ENCODE assay signal across 8 mouse cellular contexts in genomic region chr15:100600047-100600695, GRCm38 (mm10). TPM values are rescaled to one million over a fixed set of nuclear protein-coding genes. Genes with fewer than 3 reads are reported as not detected.
A peak's percentile ranks its signal among the peaks of the same experiment; 100 is the strongest.
DNase-seq lines count a peak whose midpoint lies in the region; ATAC-seq lines count a peak whose summit lies in the region.

No protein-coding gene starts in this region.

- H3K4me1 ChIP-seq in embryonic facial prominence, embryonic 15.5 days, result peaks cover 24% of the 10 kb centered on the region
- peaks cover 11% of the 10 kb centered on the region for H3K4me1 ChIP-seq in heart, embryonic 11.5 days (ENCODE audit: control insufficient read depth, insufficient read depth, low read length)
- H3K4me1 ChIP-seq in kidney, embryonic 15.5 days, result peaks cover 47% of the 10 kb centered on the region
- H3K4me1 ChIP-seq in liver, embryonic 13.5 days (replicated peaks), result peaks cover 35% of the 10 kb centered on the region

- 2% methylated on average over 32 of the region's 35 CpGs for WGBS in embryonic facial prominence, embryonic 15.5 days
- under 1% methylated on average over 26 of the region's 35 CpGs for WGBS in heart, embryonic 11.5 days (ENCODE audit: insufficient replicate concordance)
- WGBS in kidney, embryonic 15.5 days, result 2% methylated on average over 34 of the region's 35 CpGs
- WGBS in liver, embryonic 13.5 days (ENCODE audit: insufficient replicate concordance), result 2% methylated on average over 35 of the region's 35 CpGs

- H3K9ac ChIP-seq in embryonic facial prominence, embryonic 15.5 days, result peak overlapping the region; percentile 71
- H3K9ac ChIP-seq in heart, embryonic 11.5 days (ENCODE audit: low read depth, low read length), result peak overlapping the region; percentile 85
- H3K9ac ChIP-seq in kidney, embryonic 15.5 days, result peak overlapping the region; percentile 70
- H3K9ac ChIP-seq in liver, embryonic 13.5 days, result peak overlapping the region; percentile 62

- peak overlapping the region; percentile 97 for H3K4me2 ChIP-seq in embryonic facial prominence, embryonic 15.5 days (replicated peaks)
- peak overlapping the region; percentile 98 for H3K4me2 ChIP-seq in heart, embryonic 11.5 days
- H3K4me2 ChIP-seq in kidney, embryonic 15.5 days, result peak overlapping the region; percentile 98
- H3K4me2 ChIP-seq in liver, embryonic 13.5 days, result peak overlapping the region; percentile 86

- no peaks in the 10 kb centered on the region for H3K36me3 ChIP-seq in embryonic facial prominence, embryonic 15.5 days
- no peaks in the 10 kb centered on the region for H3K36me3 ChIP-seq in heart, embryonic 11.5 days (ENCODE audit: control insufficient read depth, insufficient read depth, low read length)
- H3K36me3 ChIP-seq in kidney, embryonic 15.5 days, result no peaks in the 10 kb centered on the region
- no peaks in the 10 kb centered on the region for H3K36me3 ChIP-seq in liver, embryonic 13.5 days
- H3K36me3 ChIP-seq in splenic B cell, adult 2 months (ENCODE audit: control insufficient read depth, insufficient read depth, low read length, poor library complexity, severe bottlenecking), result no peaks in the 10 kb centered on the region

- ATAC-seq in embryonic facial prominence, embryonic 15.5 days (ENCODE audit: insufficient number of reproducible peaks, low FRiP score, low TSS enrichment, low read depth), result peak; percentile 64; the same call in 1 of the 2 replicates
- ATAC-seq in heart, embryonic 11.5 days (replicated peaks; ENCODE audit: insufficient number of reproducible peaks, low FRiP score, low TSS enrichment), result peak; percentile 43
- ATAC-seq in kidney, embryonic 15.5 days (replicated peaks; ENCODE audit: low FRiP score), result peak; percentile 65
- no peak for ATAC-seq in liver, embryonic 13.5 days (ENCODE audit: low read depth)

- peak overlapping the region; percentile 79 for H3K4me3 ChIP-seq in embryonic facial prominence, embryonic 15.5 days (replicated peaks)
- peak overlapping the region; percentile 76 for H3K4me3 ChIP-seq in heart, embryonic 11.5 days (ENCODE audit: low read depth, low read length)
- peak overlapping the region; percentile 69 for H3K4me3 ChIP-seq in kidney, embryonic 15.5 days (replicated peaks)
- peak overlapping the region; percentile 65 for H3K4me3 ChIP-seq in liver, embryonic 13.5 days (replicated peaks)

- H3K27ac ChIP-seq in embryonic facial prominence, embryonic 15.5 days (replicated peaks), result peak overlapping the region; percentile 56
- H3K27ac ChIP-seq in heart, embryonic 11.5 days (ENCODE audit: low read depth, low read length), result no peak overlapping the region
- H3K27ac ChIP-seq in kidney, embryonic 15.5 days, result peak overlapping the region; percentile 80
- H3K27ac ChIP-seq in liver, embryonic 13.5 days, result no peak overlapping the region

- peaks cover 9% of the 10 kb centered on the region for H3K27me3 ChIP-seq in embryonic facial prominence, embryonic 15.5 days
- peaks cover 31% of the 10 kb centered on the region for H3K27me3 ChIP-seq in heart, embryonic 11.5 days (ENCODE audit: control insufficient read depth, insufficient read depth, low read length)
- H3K27me3 ChIP-seq in kidney, embryonic 15.5 days, result peaks cover 18% of the 10 kb centered on the region
- peaks cover 80% of the 10 kb centered on the region for H3K27me3 ChIP-seq in liver, embryonic 13.5 days
- no peaks in the 10 kb centered on the region for H3K27me3 ChIP-seq in splenic B cell, adult 2 months (ENCODE audit: control insufficient read depth, insufficient read depth, low read length, poor library complexity, severe bottlenecking)

- no peaks in the 10 kb centered on the region for H3K9me3 ChIP-seq in embryonic facial prominence, embryonic 15.5 days (replicated peaks)
- H3K9me3 ChIP-seq in heart, embryonic 11.5 days (replicated peaks; ENCODE audit: control insufficient read depth, low read length), result no peaks in the 10 kb centered on the region
- H3K9me3 ChIP-seq in kidney, embryonic 15.5 days (replicated peaks), result no peaks in the 10 kb centered on the region
- H3K9me3 ChIP-seq in liver, embryonic 13.5 days (replicated peaks), result no peaks in the 10 kb centered on the region

- peak; percentile 70 for DNase-seq in 3134 (ENCODE audit: extremely low read depth, insufficient read length, low spot score)
- DNase-seq in adrenal gland, postnatal 10 days, result peak; percentile 83
- DNase-seq in liver, embryonic 13.5 days, result peak; percentile 29
- DNase-seq in natural killer cell, adult 2 months (ENCODE audit: low spot score in 2 of 2), result peak; percentile 73 to 81
- DNase-seq in splenic B cell, adult 2 months (ENCODE audit: low read depth, low spot score), result peak; percentile 86

RNA-seq across cellular contexts. Expression of gene Pou6f1, which starts 0.4 kb away (rescaled TPM):
- 10 to 100 TPM; 22.0 to 29.0 TPM for total RNA-seq in adrenal gland, postnatal 10 days (2021)
- polyA plus RNA-seq in embryonic facial prominence, embryonic 15.5 days (2015; fragmentation: Nextera tagmentation; extraction: Ambion mirVana), result 12.3 and 13.8 TPM in 2 replicates
- polyA plus RNA-seq in heart, embryonic 11.5 days (2014; fragmentation: Nextera tagmentation; extraction: Ambion mirVana), result 2.3 and 3.1 TPM in 2 replicates
- polyA plus RNA-seq in kidney, embryonic 15.5 days (2015; fragmentation: Nextera tagmentation; extraction: Ambion mirVana), result 8.4 and 9.1 TPM in 2 replicates
- 0.10 and 0.23 TPM in 2 replicates for polyA plus RNA-seq in liver, embryonic 13.5 days (2015; fragmentation: Nextera tagmentation; extraction: Ambion mirVana)

RNA-seq across cellular contexts. Expression of gene Dazap2, which starts 15.0 kb away (rescaled TPM):
- 100 to 1,000 TPM; 171 to 182 TPM for total RNA-seq in adrenal gland, postnatal 10 days (2021)
- polyA plus RNA-seq in embryonic facial prominence, embryonic 15.5 days (2015; fragmentation: Nextera tagmentation; extraction: Ambion mirVana), result 179 and 203 TPM in 2 replicates
- polyA plus RNA-seq in heart, embryonic 11.5 days (2014; fragmentation: Nextera tagmentation; extraction: Ambion mirVana), result 219 and 233 TPM in 2 replicates
- 237 and 241 TPM in 2 replicates for polyA plus RNA-seq in kidney, embryonic 15.5 days (2015; fragmentation: Nextera tagmentation; extraction: Ambion mirVana)
- 141 and 173 TPM in 2 replicates for polyA plus RNA-seq in liver, embryonic 13.5 days (2015; fragmentation: Nextera tagmentation; extraction: Ambion mirVana)

RNA-seq across cellular contexts. Expression of gene Smagp, which starts 36.6 kb away (rescaled TPM):
- 10 to 100 TPM; 29.6 to 41.6 TPM for total RNA-seq in adrenal gland, postnatal 10 days (2021)
- polyA plus RNA-seq in embryonic facial prominence, embryonic 15.5 days (2015; fragmentation: Nextera tagmentation; extraction: Ambion mirVana), result 25.7 and 28.5 TPM in 2 replicates
- polyA plus RNA-seq in heart, embryonic 11.5 days (2014; fragmentation: Nextera tagmentation; extraction: Ambion mirVana), result 12.2 and 15.3 TPM in 2 replicates
- polyA plus RNA-seq in kidney, embryonic 15.5 days (2015; fragmentation: Nextera tagmentation; extraction: Ambion mirVana), result 30.0 and 33.1 TPM in 2 replicates
- 7.7 and 7.9 TPM in 2 replicates for polyA plus RNA-seq in liver, embryonic 13.5 days (2015; fragmentation: Nextera tagmentation; extraction: Ambion mirVana)

RNA-seq across cellular contexts. Expression of gene Tfcp2, which starts 48.4 kb away (rescaled TPM):
- 10 to 100 TPM; 18.1 to 24.6 TPM for total RNA-seq in adrenal gland, postnatal 10 days (2021)
- 23.0 and 26.6 TPM in 2 replicates for polyA plus RNA-seq in embryonic facial prominence, embryonic 15.5 days (2015; fragmentation: Nextera tagmentation; extraction: Ambion mirVana)
- polyA plus RNA-seq in heart, embryonic 11.5 days (2014; fragmentation: Nextera tagmentation; extraction: Ambion mirVana), result 15.4 and 18.9 TPM in 2 replicates
- polyA plus RNA-seq in kidney, embryonic 15.5 days (2015; fragmentation: Nextera tagmentation; extraction: Ambion mirVana), result 38.1 and 38.2 TPM in 2 replicates
- polyA plus RNA-seq in liver, embryonic 13.5 days (2015; fragmentation: Nextera tagmentation; extraction: Ambion mirVana), result 4.4 and 4.6 TPM in 2 replicates

Comparison
In these comparisons a context has a peak if more than half of its experiments do, and no peak if none do; other contexts are left out.
1. DNase-seq: peak in every context shown above with its lines; median percentile 86 in splenic B cell, adult 2 months; 83 in adrenal gland, postnatal 10 days; 77 in natural killer cell, adult 2 months; 70 in 3134; 29 in liver, embryonic 13.5 days.
2. H3K27ac ChIP-seq: peak in embryonic facial prominence, embryonic 15.5 days (single experiment) and kidney, embryonic 15.5 days (single experiment); none in heart, embryonic 11.5 days (single experiment) and liver, embryonic 13.5 days (single experiment).
3. Peak in every context shown above with its lines, with median percentiles within 50 percentile points of each other: H3K4me2 ChIP-seq, H3K4me3 ChIP-seq and H3K9ac ChIP-seq.